Mouse (Mus musculus) embryonic facial prominence, embryonic 12.5 days (tissue): ENCODE results near the gene Large1. TPM values are rescaled to one million over a fixed set of nuclear protein-coding genes. Genes with fewer than 3 reads are reported as not detected.

Experiments
- ATAC-seq: fragments of 200-750 bp; cut with Nextera tagmentation; 2 replicates; pipeline ENCODE4 v1.8.0; 2017; ENCODE audit not compliant: insufficient number of reproducible peaks, insufficient read depth, low FRiP score, low TSS enrichment
- H3K27ac ChIP-seq: fragments of 300-500 bp; sonication (generic); 2 replicates; pipeline ENCODE4 v1.5.1; 2016; ENCODE audit warnings: mild to moderate bottlenecking
- H3K27me3 ChIP-seq: fragments of 300-500 bp; sonication (generic); 2 replicates; pipeline ENCODE4 v1.6.1; 2016; ENCODE audit warnings: mild to moderate bottlenecking, moderate library complexity
- H3K36me3 ChIP-seq: fragments of 300-500 bp; sonication (generic); 2 replicates; pipeline ENCODE4 v1.6.1; 2016; ENCODE audit warnings: mild to moderate bottlenecking
- H3K4me1 ChIP-seq: fragments of 300-500 bp; sonication (generic); 2 replicates; pipeline ENCODE4 v1.6.1; 2016
- H3K4me2 ChIP-seq: fragments of 300-500 bp; sonication (generic); replicated peaks from 2 replicates; pipeline ENCODE4 v1.6.1; 2016; ENCODE audit warnings: mild to moderate bottlenecking, moderate library complexity
- H3K4me3 ChIP-seq: fragments of 300-500 bp; sonication (generic); 2 replicates; pipeline ENCODE4 v1.5.1; 2016; ENCODE audit warnings: mild to moderate bottlenecking
- H3K9ac ChIP-seq: fragments of 300-500 bp; sonication (generic); 2 replicates; pipeline ENCODE4 v1.6.1; 2016; ENCODE audit warnings: mild to moderate bottlenecking, moderate library complexity
- H3K9me3 ChIP-seq: fragments of 300-500 bp; sonication (generic); 2 replicates; pipeline ENCODE4 v1.6.1; 2016; ENCODE audit warnings: mild to moderate bottlenecking, moderate library complexity
- WGBS: fragments of 180-500 bp; shearing (Covaris S2); methylation state at CpG from one replicate; pipeline ENCODE4 v1.1.7; 2016; 5-methylcytosine and 5-hydroxymethylcytosine counted together
- polyA plus RNA-seq: library from polyadenylated mRNA; unstranded; fragments of >200 nt; fragmentation: Nextera tagmentation; extraction: Ambion mirVana; gene quantifications from 2 replicates; pipeline ENCODE4 v1.2.1, GENCODE M21; 2016

Large1 gene
- polyA plus RNA-seq, 1 experiment from 2014 or later = 10.9 TPM

DNA sequence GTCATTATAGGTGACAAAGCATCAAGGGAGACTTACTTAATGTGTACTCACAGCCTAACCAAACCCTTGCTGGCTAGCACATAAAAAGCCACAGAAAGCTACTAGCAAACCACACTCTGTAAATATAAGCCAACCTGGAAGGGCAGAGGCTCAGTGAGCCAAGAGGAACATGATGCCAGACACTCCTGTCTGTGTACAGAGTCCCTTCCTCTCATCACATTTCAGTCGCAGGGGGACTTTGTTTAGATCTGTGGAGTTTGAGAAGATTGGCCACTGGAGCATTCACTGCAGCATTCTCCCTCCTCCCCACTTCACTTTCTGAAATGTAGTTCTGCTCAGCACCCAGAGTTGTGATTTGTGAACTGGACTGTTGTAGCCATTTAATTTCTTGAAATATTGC is 291.9 kb downstream of the Large1 start:
- no peak for ATAC-seq
- no peaks in the 10 kb centered on the region for H3K9me3 ChIP-seq
- no peak overlapping the region for H3K4me3 ChIP-seq
- 63% methylated on average over 1 of the region's 1 CpGs for WGBS
- no peak overlapping the region for H3K9ac ChIP-seq
- H3K27me3 ChIP-seq = no peaks in the 10 kb centered on the region
- H3K4me2 ChIP-seq = no peak overlapping the region
- H3K36me3 ChIP-seq = no peaks in the 10 kb centered on the region
- no peaks in the 10 kb centered on the region for H3K4me1 ChIP-seq
- no peak overlapping the region for H3K27ac ChIP-seq

DNA sequence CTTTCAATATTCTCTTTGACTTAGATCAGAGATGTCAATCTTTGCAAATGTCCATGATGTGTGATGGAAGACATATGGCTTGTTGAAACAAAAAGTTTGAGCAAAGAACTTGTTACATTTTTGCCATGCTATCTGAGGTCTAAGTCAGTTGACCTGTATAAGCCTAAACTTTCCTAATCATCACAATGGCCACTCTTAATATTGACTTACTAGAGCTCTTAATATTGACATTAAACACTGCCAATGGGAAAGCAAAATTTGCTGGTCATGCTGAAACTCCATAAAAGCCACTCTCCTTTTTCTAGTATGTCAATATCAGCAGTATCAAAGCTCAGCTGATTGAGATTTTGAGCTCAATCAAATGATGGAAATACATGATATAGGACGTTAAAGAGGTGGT is 298.6 kb downstream of the Large1 start:
- no peaks in the 10 kb centered on the region for H3K27me3 ChIP-seq
- no peaks in the 10 kb centered on the region for H3K4me1 ChIP-seq
- no peaks in the 10 kb centered on the region for H3K36me3 ChIP-seq
- H3K9ac ChIP-seq = no peak overlapping the region
- H3K4me2 ChIP-seq = no peak overlapping the region
- H3K4me3 ChIP-seq = no peak overlapping the region
- no peaks in the 10 kb centered on the region for H3K9me3 ChIP-seq
- no peak overlapping the region for H3K27ac ChIP-seq
- ATAC-seq = no peak
- WGBS = 66% methylated on average over 1 of the region's 1 CpGs

DNA sequence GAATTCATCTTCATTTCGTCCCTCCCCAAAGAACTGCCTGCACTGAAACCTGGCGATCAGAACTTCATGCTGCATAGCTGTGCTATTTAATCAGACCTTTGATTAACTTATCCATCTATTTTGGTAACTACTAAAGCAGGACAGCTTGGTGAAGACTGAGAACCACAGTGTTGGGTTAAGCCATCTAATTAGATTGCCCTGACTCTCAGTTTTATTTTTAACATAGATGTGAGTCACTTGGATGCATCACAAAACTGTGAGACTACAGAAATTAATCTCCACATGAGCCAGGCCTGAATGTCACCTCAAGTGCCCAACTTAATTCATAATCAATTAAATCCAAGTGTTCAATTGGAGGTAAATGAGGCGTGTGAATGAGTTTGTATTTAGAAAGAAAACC is 299.5 kb downstream of the Large1 start:
- no peaks in the 10 kb centered on the region for H3K9me3 ChIP-seq
- no peaks in the 10 kb centered on the region for H3K36me3 ChIP-seq
- no peak overlapping the region for H3K9ac ChIP-seq
- no peak overlapping the region for H3K4me3 ChIP-seq
- ATAC-seq = no peak
- no peak overlapping the region for H3K4me2 ChIP-seq
- 89% methylated on average over 3 of the region's 3 CpGs for WGBS
- no peaks in the 10 kb centered on the region for H3K27me3 ChIP-seq
- no peak overlapping the region for H3K27ac ChIP-seq
- H3K4me1 ChIP-seq = no peaks in the 10 kb centered on the region

DNA sequence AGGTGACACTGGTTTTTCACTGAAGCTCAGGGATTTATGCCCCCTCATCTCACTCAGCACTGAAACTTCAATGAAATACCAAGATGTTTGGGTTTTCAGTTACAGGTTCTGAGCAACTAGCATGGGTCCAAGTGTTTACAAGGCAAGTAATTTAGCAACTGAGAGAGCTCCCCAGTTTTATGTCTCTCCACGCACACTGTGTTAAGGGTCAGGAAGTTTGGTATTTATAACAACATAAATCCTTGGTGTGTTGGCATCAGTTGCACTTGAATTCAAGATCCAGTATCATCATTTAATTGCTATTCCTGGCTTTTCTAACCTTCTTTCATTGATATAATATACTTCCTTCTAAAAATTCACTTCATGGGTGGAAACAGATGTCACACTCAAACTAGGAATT is 300.9 kb downstream of the Large1 start:
- Histone ChIP-seq H3K9me3 (no peaks in the 10 kb centered on the region), H3K4me2 (no peak overlapping the region), H3K4me1 (no peaks in the 10 kb centered on the region), H3K27ac (no peak overlapping the region), H3K9ac (no peak overlapping the region), H3K36me3 (no peaks in the 10 kb centered on the region), H3K4me3 (no peak overlapping the region), H3K27me3 (no peaks in the 10 kb centered on the region)
- whole genome bisulfite sequencing = 82% methylated on average over 1 of the region's 1 CpGs
- ATAC-seq = no peak

DNA sequence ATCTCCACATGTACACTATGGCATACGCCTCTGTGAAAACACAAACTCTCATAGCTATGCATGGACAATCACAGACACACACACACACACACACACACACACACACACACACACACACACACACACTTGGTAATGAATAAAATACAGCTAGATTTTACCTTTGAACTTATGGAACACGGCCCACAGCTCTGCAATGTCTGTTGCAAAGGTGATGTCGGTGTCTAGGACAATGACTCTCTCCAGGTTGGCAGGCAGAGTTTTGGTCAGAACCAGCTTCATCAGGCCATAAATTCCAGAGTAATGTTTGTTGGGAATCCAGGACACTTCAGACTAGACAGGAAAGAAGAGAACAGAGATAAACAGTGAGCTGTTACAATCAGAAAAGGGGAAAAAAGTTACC is 305.2 kb downstream of the Large1 start:
- no peaks in the 10 kb centered on the region for H3K27me3 ChIP-seq
- H3K4me3 ChIP-seq = no peak overlapping the region
- no peak overlapping the region for H3K9ac ChIP-seq
- H3K9me3 ChIP-seq = no peaks in the 10 kb centered on the region
- no peaks in the 10 kb centered on the region for H3K36me3 ChIP-seq
- no peak overlapping the region for H3K4me2 ChIP-seq
- ATAC-seq = no peak
- 88% methylated on average over 3 of the region's 3 CpGs for WGBS
- H3K4me1 ChIP-seq = no peaks in the 10 kb centered on the region
- no peak overlapping the region for H3K27ac ChIP-seq

DNA sequence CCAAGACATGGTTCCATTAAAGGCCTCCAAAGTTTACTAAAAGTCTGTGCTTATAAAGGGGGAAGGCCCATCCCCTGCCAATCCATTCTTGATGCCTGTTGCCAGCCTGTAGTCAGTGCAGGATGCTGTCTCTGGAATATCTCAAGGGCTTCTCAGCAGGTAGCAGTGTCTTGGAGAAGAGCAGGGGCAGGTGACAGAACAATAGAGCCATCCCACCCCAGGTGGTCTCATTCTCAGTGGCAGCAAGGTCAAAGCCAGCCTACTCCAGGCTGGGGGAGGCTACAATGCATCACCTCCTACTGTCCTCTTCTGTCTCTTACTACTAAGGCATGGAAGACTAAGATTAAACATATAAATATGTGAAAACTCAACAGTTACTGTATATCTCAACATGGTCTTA is 323.6 kb downstream of the Large1 start:
- ATAC-seq = no peak
- H3K27me3 ChIP-seq = no peaks in the 10 kb centered on the region
- H3K4me3 ChIP-seq = no peak overlapping the region
- H3K4me2 ChIP-seq = no peak overlapping the region
- no peaks in the 10 kb centered on the region for H3K36me3 ChIP-seq
- no peak overlapping the region for H3K27ac ChIP-seq
- no peaks in the 10 kb centered on the region for H3K4me1 ChIP-seq
- H3K9me3 ChIP-seq = no peaks in the 10 kb centered on the region
- no peak overlapping the region for H3K9ac ChIP-seq

DNA sequence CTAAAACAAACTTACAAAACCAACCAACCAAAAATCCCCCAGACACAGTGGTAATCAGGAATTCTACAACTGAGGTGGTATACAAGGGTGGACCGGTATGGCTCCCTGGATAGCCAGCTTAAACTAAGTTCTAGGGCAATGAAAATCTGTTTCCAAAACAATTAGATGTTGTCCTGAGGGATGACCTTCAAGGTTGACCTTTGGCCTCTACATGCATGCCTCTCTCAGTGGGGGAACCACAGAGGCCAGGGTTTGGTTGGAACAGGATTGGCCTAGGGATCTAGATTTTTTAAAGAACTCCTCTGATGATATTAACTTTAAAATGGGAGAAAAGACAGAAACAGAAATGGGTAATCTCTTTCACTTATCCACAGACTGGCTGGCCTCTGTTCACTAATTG is 335.1 kb downstream of the Large1 start:
- ATAC-seq = no peak
- H3K4me3 ChIP-seq = no peak overlapping the region
- no peak overlapping the region for H3K27ac ChIP-seq
- H3K36me3 ChIP-seq = no peaks in the 10 kb centered on the region
- no peaks in the 10 kb centered on the region for H3K27me3 ChIP-seq
- no peaks in the 10 kb centered on the region for H3K9me3 ChIP-seq
- no peak overlapping the region for H3K9ac ChIP-seq
- 74% methylated on average over 1 of the region's 1 CpGs for WGBS
- no peak overlapping the region for H3K4me2 ChIP-seq
- H3K4me1 ChIP-seq = no peaks in the 10 kb centered on the region

DNA sequence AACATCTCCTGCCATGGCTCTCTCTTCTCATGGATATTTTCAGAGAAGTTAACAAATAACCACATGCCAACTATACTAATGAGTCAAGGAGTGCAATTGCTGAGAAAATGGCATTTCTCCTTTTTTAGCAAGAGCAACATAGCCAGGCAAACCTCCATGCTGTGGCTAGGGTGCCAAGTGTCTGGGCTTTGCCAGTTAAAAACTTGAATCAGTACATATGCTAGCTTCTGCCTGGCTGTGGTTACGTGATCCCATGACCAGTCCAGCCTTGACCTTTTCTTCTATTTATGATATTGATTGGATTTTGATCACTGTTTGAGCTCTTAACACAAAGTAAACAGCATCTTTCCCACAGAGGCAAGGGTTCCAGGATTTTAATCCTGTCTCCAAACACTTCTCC is 335.7 kb downstream of the Large1 start:
- no peak overlapping the region for H3K9ac ChIP-seq
- no peak for ATAC-seq
- 79% methylated on average over 1 of the region's 1 CpGs for WGBS

DNA sequence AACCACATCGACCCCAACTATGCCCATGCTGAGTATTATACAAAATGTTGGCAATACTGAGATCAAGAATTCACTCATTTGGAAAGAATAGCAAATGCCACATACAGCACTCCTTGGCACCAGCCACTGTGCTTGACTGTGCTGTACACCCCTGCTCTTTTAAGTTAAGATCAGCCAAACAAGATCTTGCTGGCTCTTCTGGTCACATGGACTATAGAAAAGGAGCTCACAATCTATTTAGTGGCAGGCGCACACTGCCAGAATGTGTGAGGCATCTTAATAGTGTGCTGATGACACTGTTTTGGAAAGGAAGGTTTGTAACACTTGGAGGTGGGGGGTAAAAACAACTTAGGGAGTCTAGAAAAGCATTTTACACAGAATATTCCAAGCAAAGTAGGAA is 337.0 kb downstream of the Large1 start:
- no peak overlapping the region for H3K4me2 ChIP-seq
- H3K27me3 ChIP-seq = no peaks in the 10 kb centered on the region
- no peak for ATAC-seq
- no peak overlapping the region for H3K27ac ChIP-seq
- H3K9ac ChIP-seq = no peak overlapping the region
- WGBS = 98% methylated on average over 2 of the region's 2 CpGs
- no peak overlapping the region for H3K4me3 ChIP-seq
- H3K9me3 ChIP-seq = no peaks in the 10 kb centered on the region
- no peaks in the 10 kb centered on the region for H3K4me1 ChIP-seq
- H3K36me3 ChIP-seq = no peaks in the 10 kb centered on the region

More for the DNA sequence above, 335.7 kb downstream of the Large1 start:
- H3K4me2 ChIP-seq = no peak overlapping the region
- no peaks in the 10 kb centered on the region for H3K4me1 ChIP-seq
- no peak overlapping the region for H3K4me3 ChIP-seq
- no peaks in the 10 kb centered on the region for H3K36me3 ChIP-seq
- no peak overlapping the region for H3K27ac ChIP-seq
- no peaks in the 10 kb centered on the region for H3K9me3 ChIP-seq
- no peaks in the 10 kb centered on the region for H3K27me3 ChIP-seq

DNA sequence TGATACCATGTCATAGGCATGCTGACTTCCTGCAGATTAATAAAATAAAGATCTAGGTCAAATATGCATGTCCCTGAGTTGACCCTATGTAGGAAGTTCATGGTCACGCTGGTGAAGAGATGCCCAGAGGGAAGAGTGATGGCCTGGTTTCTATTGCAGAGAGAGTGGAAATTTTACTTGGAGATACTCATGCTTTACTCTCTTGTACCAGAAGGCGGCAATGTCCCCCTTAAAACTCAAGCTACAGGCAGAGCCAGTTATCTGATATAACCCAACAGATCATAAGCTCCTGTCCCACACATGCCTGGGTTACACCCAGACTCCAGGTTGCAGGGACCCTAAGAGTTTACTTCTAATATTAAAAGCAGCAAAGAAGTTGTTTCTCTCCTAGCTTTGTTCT is 345.9 kb downstream of the Large1 start:
- WGBS = 38% methylated on average over 2 of the region's 2 CpGs
- no peaks in the 10 kb centered on the region for H3K9me3 ChIP-seq
- no peak overlapping the region for H3K4me2 ChIP-seq
- H3K27ac ChIP-seq = no peak overlapping the region
- no peak overlapping the region for H3K4me3 ChIP-seq
- H3K27me3 ChIP-seq = no peaks in the 10 kb centered on the region
- no peaks in the 10 kb centered on the region for H3K36me3 ChIP-seq
- no peaks in the 10 kb centered on the region for H3K4me1 ChIP-seq
- no peak overlapping the region for H3K9ac ChIP-seq
- no peak for ATAC-seq

DNA sequence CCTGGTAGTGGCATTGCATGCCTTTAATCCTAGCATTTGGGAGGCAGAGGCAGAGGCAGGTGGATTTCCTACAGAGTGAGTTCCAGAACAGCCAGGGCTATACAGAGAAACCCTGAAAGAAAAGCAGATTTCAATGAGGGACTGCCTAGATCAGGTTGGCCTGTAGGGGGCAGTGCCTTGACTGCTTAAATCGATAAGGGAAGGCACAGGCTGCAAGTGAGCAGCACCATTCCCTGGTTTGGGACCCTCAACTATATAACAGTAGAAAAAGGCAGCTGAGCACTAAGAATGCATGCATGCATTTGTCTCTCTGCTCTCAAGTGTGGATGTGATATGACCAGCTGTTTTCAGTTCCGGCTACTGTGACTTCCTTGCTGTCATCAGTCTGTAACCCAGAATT is 349.5 kb downstream of the Large1 start:
- Histone ChIP-seq H3K36me3 (no peaks in the 10 kb centered on the region), H3K27me3 (no peaks in the 10 kb centered on the region), H3K4me1 (no peaks in the 10 kb centered on the region), H3K9me3 (no peaks in the 10 kb centered on the region), H3K4me2 (no peak overlapping the region), H3K4me3 (no peak overlapping the region), H3K9ac (no peak overlapping the region), H3K27ac (no peak overlapping the region)
- WGBS = 57% methylated on average over 2 of the region's 2 CpGs
- no peak for ATAC-seq

DNA sequence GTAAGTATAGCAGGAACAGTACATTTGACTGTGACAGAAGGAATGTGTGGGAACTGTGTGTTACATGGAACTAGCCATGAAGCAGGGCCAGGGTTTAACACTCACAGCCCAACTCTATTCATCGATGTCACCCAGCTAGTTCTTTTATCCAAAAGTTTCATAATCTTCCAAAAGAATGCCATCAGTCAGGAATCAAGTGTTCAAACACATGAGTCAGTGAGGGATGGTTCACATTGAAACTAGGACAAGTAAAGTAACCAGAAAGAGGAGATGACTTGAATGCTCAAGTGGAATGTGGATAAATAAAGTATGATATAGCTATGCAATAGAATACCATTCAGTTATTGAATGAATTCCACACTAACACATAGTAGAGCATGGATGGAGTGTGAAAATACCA is 359.5 kb downstream of the Large1 start:
- Histone ChIP-seq H3K9ac (no peak overlapping the region), H3K4me2 (no peak overlapping the region), H3K4me3 (no peak overlapping the region), H3K27me3 (no peaks in the 10 kb centered on the region), H3K27ac (no peak overlapping the region), H3K9me3 (no peaks in the 10 kb centered on the region), H3K36me3 (no peaks in the 10 kb centered on the region), H3K4me1 (no peaks in the 10 kb centered on the region)
- WGBS = 89% methylated on average over 1 of the region's 1 CpGs
- ATAC-seq = no peak

DNA sequence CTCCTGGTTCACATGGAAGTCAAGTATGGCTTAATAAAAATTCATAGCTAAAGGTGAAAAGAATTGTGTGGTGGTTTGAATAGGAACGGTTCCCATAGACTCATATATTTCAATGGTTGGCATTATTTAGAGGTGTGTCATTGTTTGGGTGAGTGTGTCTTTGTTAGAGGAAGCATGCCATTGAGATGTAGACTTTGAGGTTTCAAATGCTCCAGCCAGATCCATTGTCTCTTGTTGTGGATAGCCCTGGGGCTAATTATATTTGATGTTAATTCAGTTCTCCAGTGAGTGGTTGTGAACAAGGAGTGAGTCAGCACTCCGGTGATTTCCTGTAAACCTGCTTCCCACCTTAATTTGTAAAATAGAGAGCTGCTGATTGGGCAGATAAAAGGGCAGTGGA is 362.9 kb downstream of the Large1 start:
- no peaks in the 10 kb centered on the region for H3K36me3 ChIP-seq
- WGBS = 90% methylated on average over 2 of the region's 2 CpGs
- H3K4me3 ChIP-seq = no peak overlapping the region
- ATAC-seq = no peak
- no peaks in the 10 kb centered on the region for H3K4me1 ChIP-seq
- no peak overlapping the region for H3K9ac ChIP-seq
- no peak overlapping the region for H3K4me2 ChIP-seq
- no peaks in the 10 kb centered on the region for H3K27me3 ChIP-seq
- no peak overlapping the region for H3K27ac ChIP-seq
- H3K9me3 ChIP-seq = no peaks in the 10 kb centered on the region
